Mouse (Mus musculus) kidney, postnatal 25 days (tissue): Measurements from ENCODE around the gene Lca5.
A peak's percentile ranks its signal among the peaks of the same experiment; 100 is the strongest.

Experiments used
- DNase-seq, 2 experiments: peaks; one replicate each; pipeline ENCODE4 v3.0.0; 2021; ENCODE audit warnings: mixed read lengths in 2 of 2

Lca5 gene

DNA sequence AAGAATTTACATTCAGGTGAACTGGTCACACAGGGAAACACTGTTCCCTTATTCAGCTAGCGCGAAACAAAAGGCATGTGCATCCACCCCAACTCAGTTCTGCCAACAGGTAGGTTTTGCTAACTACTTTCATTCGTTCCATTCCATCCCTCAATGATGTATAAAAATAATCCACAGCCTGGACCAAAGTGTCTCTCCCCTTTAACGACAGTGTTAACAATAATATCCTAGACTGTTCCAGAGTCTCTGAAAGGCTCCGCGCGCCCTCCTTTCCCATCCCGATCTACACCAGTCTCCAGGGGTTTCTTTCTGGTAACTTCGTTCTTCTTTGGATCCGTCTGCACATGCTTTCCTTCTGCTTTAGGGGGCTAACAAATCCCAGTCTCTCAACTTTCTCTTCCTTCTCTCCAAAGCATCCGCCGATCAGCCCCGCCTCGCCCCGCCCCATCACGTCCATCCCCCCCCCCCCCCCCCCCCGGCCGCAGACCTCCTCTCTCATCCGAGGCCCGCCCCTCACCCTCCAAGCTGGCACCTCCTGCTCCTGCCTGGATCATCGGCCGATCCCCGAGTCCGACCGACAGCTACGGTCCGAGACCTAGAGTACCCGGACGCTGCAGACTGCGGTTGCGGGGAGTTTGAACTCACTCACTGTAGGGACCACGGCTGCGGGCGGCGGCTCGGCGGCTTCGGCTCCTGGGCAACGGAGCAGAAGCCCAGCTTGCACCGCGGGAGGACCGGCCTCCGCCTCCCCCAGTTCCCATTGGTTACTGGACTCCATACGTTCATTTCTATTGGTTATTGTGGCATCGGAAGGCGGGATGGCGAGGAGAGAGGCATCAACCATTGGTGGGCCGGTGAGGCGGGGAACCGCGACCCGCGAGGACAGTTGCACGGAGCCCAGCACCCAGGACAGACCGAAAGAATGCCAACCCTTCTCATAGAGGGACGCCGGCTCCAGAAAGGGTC, at the start of gene Lca5:
Gene Lca5, minus strand, starts transcription at position 736 of the 966 bp plus-strand sequence.
- peak; percentile 95 to 97 for DNase-seq

DNA sequence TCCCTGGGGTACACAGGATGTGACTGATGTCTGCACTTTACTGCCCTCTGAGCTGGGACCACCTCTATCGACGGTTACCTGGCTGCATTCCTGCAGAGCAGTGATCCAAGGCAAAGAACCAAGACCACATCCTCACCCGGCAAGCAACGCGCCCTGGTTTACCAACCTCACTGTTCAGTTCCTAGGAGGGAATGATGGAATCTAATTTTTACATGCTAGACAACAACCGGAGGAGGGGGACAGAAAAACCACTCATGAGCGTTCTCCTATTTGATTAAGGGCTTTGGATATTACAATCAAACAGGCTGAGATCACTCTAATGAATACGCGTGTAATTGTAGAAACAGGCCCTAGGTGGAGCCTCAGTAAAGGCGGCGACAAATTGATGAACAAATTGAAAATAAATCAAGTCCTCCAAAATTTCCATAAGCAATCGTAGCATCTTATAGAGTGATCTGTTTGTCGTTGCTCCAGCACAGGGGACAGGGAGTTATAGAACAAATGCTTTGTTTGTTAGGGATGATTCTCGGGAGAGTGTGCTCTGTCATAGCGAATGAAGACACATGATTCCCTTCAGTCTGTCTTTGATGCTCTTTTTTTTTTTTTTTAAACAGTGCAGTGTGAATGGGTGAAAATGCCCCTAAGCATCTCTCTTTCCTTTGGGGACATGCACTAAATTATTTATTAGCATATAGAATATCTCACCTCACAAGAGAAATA, 47.7 kb upstream of the Lca5 start:
- DNase-seq: no peak

DNA sequence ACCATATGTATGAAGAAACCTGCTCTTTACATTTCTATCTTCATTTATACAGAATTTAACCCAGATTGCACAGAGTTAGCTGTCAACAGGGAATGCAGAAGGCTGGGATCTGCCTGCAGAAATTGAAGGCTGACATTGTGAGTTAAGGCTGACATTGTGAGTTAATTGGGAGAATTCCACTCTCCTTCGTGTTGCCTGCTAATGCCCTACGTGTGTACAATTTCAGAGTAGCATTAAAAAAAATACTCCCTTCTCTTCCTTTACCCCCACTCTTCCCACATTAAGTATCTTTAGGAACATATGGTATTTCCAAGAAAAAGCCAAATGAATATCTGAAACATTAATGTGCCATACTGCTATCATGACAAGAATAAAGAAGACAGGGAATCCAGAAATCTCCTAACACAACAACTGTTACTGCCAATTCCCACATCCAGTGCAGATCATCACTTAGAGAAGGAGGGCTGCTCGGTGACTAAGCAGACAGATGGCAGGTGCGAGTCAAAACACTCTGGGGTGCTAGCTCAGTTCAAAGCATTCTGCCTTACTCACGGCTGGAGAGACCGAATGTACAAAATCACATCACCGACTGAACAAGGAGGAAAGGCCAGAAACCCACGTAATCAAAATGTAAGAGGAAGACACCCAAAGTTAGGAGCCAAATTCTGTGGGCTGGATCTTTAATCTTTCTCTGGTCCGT, 47.0 kb upstream of the Lca5 start:
- no peak for DNase-seq

DNA sequence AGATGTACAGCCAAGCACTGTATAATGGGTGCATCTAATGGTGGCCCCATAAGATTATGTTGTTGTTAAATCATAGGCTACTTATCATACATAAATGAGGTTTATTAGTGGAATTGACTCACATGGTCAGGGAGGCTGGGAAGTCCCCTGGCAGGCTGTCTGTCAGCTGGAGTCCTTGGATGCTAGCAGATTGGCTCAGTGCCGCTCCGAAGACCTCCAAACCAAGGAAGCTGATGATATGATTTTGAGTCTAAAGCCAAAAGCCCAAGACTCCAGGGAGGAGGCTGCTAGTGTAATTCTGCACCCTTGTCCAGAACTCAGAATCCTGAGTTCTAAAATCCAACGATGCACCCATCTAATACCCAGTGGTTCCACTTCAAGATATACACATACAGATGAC, 45.0 kb upstream of the Lca5 start:
- DNase-seq: no peak

DNA sequence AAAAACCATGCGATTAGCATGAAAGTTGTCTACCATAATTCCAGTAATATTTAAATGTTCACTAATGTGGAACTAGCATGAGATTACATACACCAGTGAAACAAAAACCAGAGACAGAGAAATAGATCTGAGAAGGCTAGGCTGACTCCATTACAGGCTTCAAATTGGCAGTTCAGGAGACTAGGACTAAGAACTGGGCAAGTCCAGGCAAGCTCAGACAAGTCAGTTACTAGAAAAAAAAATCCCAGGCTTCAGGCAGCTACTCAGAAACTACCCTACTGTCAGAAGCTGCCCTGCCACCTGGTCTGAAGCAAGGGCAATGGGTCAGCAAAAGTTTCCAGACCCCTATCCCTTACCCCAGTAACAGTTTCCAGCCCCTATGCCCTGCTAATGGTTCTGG, 44.4 kb upstream of the Lca5 start:
- DNase-seq: no peak

DNA sequence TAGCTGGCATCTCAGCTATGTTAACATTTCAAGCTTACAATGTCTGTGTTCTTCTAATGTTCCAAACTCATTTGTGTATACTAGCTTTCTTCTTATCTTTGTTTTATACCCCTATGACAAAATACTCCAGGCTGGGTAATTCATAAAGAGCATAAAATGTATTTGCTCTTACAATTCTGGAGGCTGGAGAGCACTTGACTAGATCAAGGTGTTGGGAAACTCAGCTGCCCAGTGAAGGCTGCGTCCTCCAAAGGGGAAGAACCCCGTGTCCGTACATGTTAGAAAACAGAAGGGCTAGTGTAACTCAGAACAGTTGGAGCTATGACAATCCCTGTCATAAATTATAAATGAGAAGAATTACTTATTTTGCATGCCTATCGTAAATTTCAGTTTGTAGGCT, 42.5 kb upstream of the Lca5 start:
- DNase-seq: no peak

DNA sequence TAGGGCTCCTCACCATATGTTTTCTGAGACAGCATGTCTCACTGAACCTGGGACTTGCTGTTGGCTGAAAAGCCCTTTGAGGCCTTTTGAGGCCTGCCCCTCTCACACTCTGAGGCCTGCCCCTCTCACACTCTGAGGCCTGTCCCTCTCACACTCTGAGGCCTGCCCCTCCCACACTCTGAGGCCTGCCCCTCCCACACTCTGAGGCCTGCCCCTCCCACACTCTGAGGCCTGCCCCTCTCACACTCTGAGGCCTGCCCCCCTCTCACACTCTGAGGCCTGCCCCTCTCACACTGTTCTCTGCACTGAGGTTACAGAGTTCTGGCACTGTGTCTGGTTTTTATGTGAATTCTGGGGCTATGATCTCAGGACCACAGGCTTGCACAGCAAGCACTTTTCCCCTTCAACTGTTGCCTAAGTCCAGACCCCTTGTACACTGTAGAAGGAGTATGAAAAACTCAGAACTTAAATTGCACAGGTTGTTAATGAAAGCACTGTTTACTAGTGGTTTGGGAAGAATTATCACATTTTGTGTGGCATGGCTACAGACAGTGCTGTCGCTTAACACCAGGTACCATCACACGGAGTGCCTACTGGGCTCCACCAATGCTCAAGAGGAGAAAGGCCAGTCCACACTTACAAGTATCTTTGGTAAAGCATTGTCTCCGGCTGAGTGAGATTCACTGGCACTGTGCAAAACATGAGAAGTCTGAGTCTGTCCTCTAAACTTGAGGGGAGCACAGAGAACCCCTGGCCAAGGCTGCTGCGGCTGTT, 41.4 kb upstream of the Lca5 start:
- DNase-seq: no peak

DNA sequence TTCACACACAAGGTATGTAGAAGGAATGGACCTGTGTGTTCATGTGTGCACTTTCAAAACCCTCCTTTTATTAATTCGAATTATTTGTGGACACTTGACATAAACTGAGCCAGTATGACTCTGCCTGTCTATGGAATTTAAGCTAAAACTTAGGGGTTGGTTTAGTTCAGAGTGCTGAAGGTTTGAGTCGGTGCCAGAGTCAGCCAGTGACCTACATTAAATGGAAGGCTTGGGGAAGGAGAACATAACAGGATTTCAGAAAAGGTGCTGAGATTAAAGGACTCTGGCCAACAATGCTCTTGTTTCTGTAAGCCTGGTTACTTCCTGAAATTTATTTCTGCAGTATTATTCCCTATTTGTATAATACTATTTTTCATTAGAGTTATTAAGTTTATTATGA, 28.9 kb upstream of the Lca5 start:
- peak in 1 of 2 experiments; percentile 16 for DNase-seq

DNA sequence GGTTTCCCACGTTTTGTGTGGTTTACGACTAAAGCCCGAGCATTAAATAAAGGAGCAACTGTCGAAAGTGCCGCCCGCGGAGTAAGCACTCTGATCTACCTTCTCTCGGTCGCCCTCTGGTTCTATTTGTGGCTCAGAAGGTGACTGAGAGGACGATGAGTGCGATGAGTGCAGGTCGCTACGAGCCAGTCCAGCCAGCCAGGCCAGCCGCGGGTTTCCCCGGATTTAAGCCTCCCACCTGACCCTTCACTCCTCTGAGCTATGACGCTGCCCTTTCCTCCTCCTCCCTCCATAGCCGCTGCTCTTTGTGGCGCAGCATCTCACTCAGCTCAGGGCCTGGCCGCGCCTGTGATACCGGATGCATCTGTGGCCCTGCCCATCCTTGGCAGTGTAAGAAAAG, 6.8 kb upstream of the Lca5 start:
- DNase-seq: peak; percentile 64 to 79

DNA sequence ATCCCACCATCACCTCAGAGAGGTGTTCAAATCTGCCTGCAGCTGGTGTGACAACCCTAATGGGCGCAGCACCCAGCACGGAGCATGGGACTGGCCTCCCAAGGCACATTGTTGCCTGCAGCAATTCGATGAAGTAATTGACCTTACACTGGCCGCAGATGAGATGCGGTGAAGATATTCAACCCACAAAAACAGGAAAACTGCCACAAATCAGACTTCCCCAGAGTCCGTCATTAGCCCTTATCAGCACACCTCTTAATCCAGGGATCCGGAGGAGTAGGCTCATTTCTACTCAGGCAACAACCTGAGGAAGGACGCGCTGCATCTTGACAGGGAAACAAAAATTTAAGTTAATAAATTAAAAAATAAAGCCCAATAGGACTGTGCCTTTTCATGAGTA, 6.2 kb upstream of the Lca5 start:
- DNase-seq: no peak

DNA sequence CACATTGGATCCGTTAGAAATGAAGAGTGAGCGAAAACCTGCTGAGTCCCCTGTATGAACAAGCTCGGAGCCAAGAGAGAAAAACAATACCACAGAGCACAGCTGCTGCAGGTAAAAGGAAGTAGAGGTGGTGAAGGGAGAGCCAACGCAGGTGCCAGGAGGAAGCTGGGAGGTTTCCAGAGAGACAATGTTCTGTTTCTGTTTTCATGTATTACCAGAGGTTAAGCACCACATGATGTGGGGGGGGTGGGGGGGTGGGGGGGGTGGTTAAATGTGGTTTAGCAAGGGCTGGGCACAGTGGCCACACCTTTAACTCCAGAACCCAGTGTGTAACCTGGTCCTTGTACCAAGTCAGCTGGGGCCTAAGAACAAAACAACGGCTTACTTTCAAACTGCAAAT, 3.3 kb downstream of the Lca5 start:
- no peak for DNase-seq

DNA sequence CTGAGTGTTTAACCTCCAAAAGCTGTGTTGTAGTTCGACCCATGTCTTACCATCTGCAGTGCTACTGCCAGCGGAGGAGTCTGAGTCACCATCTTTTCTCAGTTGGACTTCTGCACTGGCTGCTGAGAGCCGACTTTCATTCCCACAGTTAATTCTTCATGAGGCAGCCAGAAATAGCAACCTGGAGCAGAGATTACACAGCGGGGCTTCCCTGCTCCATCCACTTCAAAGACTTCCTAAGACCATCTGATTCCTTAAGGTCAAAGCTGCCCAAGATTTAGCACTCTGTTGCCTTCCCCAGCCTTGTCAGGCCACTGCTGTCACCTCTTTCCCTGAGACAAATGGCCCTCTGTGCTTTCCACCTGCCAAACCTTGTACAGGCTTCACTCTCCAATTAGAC, 6.4 kb downstream of the Lca5 start:
- DNase-seq: no peak

DNA sequence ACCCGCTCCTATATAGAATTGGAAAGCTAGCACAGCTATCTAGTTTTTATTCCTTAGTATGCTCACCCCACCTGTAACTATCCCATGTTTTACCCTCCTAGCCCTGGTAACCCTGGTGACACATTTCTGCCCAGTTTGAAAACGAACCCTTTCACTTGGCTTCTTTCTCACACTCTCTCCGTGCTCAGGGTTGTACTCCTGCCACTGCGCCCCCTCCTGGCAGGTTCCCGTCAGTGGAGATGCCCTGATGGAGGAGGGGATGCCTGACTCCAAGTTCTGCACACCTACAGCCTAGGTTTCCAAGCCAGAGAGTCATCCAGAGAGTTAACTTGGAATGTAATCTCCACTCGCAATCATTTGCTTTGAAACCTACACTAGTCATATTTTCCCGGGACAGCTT, 7.3 kb downstream of the Lca5 start:
- peak in 1 of 2 experiments; percentile 14 for DNase-seq

DNA sequence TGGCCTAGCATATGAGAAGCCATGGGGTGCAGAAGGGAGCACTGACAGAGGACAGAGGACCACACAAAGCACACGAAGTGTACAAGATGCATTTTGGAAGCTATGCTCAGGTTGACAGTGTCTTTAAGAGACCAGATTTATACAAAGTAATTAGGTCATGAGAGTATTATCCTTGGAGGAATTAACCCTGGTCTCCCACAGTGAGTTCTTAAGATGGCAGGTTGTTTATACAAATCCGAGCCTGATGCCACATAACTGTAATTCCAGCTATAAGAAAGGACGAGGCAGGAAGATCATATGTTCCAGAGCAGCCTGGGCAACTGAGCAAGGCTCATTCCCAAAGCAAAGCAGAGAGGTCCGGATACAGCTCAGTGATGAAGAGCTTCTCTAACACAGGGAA, 13.0 kb downstream of the Lca5 start:
- DNase-seq: no peak

DNA sequence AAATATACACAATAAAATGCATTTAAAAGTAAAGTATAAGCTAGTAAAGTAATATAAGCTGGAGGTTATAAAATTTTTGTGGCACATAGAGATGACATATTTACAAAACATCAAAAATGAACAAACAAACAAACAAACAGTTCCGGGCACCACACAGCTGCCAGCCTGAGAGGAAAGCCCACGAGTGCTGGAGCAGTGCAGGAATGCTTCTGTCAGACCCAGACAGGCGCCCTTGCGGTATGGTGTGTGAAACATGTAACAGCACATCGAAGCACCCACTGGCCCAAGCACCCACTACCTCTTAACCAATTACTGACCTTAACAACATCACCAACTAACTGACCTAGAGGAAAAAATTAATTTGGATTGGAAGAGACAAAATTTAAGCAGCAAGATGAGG, 22.0 kb downstream of the Lca5 start:
- DNase-seq: no peak

DNA sequence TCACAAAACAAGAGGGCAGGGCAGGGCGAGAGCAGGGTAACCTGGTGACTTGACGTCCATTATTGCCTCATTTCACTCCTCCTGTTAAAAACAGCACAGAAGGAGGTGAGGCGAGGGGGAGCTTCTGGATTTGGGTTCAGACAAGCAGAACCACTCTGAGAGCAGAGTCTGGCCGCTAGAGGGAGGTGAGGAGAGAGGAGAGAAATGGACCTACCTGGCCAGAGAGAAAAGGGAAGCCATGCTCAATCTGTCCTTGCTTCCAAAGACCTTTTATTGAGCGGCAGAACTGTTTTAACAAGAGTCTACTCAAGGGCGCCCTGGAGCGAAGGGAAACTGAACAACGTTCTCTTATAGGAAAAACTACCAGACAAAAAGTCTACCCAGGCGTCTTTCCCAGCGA, 27.9 kb downstream of the Lca5 start:
- DNase-seq: peak in 1 of 2 experiments; percentile 41

DNA sequence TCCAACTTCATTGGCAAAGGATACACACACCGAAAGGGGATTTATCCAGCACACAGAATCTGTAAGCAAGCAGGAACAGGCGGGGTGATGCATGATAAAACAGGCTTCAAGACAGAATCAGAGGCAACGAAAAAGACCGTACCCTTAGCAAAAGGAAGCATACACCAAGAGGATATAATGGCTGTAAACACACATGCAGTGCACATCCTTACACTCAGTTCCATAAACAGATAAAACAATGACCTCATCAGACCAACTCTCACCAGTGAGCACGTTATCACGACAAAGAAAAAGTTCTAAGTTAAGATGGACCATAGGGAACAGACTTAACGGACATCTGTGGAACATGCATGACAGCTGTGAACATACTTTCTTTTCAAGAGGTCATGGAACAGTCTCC, 35.8 kb downstream of the Lca5 start:
- no peak for DNase-seq

DNA sequence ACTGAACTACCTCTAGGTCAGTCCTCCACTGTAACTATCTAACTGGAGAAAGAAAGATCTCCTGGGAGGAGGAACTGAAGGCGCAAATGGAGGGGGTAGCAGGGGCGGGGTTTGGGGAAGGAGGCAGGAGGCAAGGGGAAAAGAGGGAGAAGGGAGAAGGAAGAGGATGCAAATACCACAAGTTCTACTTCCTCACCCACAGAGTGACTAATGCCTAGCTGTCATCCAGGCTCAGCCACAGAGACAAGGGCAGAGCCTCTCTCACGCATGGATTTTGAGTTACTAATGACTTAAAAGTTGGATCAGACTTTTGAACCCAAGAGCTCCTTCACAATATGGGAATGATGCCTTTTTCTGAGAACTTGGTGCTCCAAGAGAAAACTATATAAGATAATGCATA, 40.1 kb downstream of the Lca5 start:
- DNase-seq: no peak

DNA sequence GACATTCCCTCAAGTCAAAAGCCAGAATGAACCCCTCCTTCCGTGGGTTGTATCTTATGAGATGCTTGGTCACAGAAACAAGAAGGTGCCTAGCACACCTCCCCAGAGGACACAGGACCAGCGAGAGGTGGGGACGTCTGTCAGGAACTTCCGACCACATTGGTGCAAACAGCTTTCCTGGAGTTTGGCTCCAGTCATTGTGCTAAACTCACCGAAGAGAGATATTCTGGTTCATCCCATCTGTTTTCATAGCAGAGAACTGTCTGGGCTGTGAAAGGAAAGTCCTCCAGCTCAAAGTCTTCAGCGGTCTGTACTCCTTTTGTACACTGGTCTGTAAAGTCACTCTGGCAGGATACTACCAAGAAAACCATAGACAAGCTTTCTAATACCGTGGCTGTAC, 41.5 kb downstream of the Lca5 start:
- DNase-seq: no peak

DNA sequence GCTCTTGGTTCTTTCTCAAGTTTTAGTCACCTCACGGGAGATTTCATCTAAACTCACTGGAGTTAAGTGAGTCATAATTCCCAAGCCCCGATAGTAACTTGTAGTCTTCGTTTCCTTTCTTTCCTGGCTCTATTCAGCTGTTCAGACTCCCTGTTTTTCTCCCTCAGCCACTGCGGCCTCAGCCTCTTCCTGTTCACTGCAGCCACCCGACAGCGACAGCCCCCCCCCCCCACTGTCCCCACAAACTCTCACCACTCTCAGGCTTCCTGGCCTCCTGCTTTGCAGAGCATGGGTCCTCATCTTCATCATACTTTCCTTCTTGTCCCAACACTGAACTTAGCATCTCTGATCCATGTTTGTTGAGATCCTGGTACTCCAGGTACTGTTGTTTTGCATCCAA, 42.7 kb downstream of the Lca5 start:
- DNase-seq: no peak

DNA sequence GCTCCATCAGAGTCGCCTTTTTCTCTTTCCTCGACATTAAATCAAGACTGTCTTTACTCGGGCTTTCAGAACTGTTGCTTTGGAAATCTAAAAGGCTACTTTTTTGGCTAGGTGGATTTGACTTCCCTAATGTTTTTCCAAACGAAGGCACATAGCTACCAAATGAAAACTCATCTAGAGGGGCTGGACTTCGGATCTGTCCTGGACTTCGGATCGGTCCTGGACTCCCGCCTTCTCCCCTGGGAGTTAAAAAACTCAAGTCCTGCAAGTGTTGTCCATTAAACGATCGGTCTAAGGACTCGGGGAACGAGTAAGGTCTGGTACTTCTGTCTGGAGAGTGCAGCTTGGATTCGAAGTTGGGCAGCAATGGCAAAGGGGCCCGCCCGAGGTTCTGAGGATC, 45.5 kb downstream of the Lca5 start:
- DNase-seq: peak in 1 of 2 experiments; percentile 5

DNA sequence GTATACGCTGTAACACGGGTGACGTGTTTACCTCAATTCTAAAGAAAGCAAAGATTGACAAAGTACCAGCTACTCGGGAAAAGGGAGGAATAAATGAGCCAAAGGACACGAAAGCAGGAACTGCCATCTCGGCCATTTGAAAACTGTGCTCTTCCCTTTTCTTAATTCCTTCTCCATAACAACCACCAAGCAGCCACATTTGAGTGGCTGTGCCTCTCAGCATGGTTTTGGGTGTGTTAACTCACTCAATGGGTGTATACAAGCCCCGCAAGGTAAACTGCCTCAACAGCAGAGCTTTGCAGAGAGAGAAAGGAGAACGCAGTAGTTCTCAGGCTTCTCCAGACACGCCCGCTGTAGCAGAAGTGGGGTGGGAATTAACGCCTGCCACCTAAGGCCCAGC, 48.9 kb downstream of the Lca5 start:
- no peak for DNase-seq

DNA sequence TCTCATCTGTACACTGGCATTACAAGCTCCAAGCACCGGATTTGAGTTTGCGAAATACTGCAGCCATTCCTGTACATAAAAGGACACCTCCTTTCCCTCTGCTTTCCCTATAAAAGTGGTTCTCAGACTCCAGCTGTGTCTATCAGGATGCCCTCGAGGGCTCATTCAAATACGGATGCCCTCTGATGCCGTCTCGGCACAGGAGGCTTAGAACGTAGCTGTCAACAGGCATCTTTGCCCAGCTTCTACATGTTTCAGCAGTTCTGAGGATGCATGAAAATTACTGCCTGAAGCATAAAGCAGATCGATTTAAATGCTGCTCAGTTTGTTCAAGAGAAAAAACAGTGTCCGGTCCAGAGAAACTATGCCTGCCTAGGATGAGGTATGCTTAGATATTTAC, 51.4 kb downstream of the Lca5 start:
- DNase-seq: no peak
